Mouse (Mus musculus) thymus, postnatal 14 days (tissue): ENCODE measurements at regions not wholly inside any gene's neighbourhood (a gene's known extent, or its start where the extent isn't known, plus 50 kb on each side); places are given as distances from the start of the nearest gene placed in this dataset.

ENCODE experiments used
- DNase-seq: peaks from one replicate; pipeline ENCODE4 v3.0.0; 2021

DNA sequence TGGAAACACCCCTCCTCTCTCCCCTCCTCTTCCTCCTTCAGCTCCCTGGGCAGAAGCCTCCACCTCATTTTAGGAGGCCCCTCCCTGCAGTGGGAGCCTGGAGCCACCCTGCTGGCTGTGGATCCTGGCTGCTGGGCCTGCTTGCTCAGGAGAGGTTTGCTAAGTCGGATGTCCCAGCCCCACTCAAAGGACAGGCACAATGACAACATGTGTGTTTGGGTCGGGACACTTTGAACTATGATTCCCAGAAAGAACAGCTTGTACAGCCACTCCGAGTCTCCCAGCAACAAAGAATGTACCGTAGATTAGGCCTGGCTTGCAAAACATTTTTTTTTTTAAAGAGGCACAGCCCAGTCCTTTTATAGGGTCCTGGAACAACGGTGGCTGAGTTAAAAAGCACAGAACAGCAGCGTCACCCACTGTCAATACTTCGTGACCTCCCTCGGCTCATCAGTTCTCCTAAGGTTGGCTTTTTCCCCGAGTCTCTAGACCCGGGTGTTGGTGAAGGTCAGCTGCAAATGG lies 142.7 kb upstream of the Irf2bp2 start:
- no peak for DNase-seq

DNA sequence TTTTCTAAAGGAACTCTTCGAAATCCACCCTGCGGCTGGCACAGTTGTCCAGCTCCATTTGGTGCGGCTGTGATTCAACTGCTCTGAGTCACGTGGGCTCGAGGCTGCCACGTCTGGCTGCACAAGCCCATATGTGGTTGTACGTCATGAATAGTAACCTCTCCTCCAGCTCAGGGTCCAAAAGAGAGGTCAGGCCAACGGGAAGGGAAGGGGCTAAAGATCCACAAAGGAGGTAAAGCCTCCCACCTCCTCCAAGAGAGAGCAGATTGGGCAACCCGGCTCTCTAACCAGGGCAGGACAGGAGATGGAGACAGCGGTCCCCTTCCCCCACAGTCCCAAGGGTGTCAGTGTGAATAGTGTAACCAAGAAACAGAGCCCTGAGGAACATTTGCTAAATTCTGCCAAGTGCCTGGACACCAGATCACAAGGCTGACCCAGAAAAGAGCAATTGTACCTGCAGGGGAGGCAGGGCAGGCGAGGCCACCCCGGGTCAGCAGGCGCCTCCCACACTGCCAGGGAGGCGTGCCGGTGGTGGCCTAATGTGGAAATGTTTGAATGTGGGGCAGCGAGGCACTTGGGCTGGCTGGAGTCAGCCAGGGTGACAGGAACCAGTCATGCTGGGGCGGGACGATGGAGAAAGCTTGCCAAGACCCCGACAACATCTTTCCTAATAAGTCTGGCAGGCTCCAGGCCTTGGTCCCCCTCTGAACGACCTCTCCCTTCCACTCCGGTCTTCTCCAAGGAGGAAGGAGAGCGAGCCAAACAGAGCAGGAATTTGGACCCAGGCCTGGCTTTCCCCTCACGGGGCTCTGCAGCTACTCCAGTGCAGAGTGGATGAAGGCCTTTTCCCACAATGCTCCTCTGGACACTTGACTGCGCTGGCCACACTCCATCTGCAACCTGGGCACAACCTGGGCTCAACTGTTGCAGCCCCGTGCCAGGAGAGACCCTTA lies 142.0 kb upstream of the Irf2bp2 start:
- DNase-seq: no peak

DNA sequence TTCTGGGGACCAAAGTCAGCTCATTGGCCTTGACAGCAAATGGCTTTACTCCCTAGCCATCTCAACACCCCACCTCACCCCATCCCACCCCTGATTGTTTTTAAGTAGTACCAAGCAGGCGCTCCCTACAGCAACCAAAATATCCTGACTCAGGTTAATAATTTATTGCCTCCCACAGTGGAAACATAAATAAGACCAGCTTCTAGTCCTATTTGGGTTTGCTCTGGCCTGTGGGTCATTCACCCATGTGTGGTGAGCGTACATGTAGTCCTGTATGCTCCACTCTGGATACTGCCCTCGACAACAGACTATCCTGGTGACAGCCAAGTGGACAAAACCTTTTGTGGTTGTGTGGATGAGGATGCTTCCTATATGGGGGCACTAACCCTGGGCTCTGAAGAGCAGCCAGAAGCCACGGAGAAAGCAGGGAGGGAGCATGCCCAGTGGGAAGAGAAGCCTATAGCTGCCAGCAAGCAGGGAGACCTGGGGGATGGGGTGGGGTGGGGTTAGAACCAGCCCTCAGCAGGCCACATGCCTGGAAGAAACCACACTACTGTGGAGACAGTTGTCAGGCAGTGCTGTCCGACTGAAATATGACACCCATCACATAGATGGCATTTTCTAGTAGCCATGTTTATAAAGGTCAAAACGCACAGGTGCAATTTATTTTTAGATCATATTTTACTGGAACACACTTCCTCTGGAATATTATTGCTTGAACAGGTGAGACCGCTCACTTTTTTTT lies 141.1 kb upstream of the Irf2bp2 start:
- no peak for DNase-seq

DNA sequence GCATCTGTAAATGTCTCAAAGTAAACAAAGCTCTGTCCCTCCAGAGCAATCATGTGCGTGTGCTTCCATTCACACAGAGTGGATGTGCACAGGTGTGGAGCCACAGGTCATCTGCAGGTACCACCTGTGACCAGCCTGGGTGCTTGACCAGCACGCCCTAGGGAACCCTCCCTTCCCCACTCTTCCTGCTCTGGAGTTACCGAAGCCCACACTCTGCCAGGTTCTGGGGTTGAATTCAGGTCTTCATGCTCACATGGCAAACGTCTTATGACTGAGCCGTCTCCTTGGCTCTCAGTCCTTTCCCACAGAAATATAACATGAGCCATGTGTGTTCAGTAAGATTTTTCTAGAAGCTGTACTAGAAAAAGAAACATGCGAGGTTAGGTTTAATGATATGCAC lies 140.0 kb upstream of the Irf2bp2 start:
- DNase-seq: no peak

DNA sequence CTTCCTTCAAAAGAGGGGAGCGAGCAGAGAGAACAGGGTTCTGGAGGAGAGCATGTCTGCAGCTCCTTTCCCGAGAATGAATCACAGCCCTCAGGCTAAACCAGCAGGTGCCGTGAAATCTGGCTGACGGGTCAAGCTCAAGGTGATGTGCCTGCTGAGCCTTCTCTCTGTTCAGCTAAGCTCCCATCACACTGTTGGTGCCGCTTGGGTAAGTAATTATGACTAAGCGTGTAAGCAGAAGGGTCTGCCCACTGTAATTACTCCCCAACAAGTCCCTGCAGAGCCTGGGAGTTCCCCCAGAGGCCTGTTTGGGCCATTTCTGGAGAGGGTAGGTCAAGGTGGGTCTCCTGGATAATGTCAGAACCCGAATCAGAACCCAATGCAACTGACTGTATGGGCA lies 139.5 kb upstream of the Irf2bp2 start:
- DNase-seq: no peak

DNA sequence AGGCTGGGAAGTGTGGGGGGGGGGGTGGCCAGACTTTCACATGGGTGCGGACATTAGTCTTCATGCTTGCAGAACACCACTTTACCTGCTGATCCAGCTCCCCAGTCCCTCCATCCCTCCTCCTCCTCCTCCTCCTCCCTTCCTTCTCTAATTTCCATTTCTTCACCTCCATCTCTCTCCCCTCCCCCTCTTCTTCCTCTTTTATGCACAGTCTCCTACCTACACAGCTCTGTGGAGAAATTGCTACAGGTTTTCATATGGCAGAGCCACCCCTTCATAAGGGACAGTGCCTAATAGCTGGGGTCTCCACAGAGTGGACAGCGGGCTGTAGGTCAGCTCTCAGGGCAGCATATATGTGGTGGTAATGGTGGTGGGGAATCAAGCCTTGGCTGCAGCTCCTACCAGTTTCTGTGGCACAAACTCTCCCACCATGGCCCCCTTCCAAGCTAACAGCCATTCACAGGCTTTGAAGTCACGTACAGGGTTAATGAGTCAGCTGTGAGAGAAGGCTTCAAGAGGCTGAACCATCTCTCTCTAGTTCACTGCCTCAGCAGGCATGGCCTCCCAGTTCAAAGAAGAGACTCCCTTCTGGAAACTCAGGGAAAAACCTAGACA lies 136.3 kb upstream of the Irf2bp2 start:
- DNase-seq: no peak

DNA sequence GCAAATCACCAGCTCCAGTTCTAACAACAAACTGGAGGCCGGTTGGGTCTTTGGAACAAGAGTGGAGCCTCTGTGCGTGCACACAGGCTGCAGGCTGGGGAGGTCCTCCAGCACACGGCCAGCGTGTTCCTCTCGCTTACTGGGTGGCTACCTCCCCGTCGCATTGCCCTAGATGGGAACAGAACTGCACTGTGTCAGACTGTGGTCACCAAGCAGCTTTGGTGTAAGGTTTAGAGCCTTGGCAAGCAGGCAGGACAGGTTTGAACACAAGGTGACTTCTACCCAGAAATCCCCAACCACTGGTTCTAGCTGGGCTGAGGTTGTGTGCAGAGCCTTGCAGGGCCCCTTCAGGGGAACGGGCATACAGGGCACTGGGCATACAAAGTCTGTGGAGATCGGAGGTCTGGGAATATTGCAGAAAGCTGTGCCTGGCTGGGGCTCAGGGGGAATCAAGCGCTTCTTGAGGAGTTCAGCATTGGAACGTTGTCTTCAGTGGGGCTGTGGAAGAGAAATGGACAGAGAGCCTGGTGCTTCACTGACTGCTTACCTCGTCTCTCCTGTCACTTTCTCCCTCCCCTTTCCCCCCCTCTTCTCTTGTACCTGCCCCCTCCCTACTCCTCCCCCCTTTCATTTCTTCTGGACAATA lies 135.3 kb upstream of the Irf2bp2 start:
- no peak for DNase-seq

DNA sequence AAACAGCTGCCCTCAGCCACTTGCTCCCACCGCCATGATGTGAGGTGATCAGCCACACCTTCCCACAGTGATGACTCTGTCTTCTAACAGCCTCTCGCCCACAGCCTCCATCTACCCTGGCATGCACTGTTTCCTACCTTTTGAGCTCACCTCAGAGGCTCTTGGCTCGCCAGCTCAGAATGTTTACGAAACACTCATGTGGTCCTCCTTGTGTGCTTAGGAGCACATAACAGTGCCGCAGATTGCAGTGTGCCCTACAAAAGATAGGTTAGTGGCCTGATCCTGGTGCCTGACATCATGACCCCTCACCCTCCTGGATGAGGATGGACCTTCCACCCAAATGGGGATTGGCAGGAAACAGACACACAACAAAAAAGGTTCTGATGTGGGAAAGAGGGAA lies 134.3 kb upstream of the Irf2bp2 start:
- no peak for DNase-seq

DNA sequence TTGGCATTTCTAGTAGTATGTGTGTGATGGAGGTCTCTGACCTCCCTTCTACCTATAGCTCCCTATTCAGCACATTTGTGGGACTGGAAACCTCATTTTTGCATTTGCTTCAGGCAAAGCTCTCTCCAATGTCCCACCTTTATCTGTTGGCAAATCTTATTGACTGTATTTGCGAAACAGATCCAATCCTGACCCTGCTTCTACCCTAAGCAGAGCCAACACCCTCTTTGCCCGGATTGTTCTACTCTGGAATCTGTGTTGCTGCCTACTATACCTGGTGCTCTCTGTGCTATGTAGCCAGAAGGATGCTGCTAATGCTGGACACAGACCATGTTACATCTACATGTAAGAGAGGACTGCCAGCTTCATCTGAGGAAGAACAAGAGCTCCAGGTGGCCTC lies 133.3 kb upstream of the Irf2bp2 start:
- DNase-seq: no peak

DNA sequence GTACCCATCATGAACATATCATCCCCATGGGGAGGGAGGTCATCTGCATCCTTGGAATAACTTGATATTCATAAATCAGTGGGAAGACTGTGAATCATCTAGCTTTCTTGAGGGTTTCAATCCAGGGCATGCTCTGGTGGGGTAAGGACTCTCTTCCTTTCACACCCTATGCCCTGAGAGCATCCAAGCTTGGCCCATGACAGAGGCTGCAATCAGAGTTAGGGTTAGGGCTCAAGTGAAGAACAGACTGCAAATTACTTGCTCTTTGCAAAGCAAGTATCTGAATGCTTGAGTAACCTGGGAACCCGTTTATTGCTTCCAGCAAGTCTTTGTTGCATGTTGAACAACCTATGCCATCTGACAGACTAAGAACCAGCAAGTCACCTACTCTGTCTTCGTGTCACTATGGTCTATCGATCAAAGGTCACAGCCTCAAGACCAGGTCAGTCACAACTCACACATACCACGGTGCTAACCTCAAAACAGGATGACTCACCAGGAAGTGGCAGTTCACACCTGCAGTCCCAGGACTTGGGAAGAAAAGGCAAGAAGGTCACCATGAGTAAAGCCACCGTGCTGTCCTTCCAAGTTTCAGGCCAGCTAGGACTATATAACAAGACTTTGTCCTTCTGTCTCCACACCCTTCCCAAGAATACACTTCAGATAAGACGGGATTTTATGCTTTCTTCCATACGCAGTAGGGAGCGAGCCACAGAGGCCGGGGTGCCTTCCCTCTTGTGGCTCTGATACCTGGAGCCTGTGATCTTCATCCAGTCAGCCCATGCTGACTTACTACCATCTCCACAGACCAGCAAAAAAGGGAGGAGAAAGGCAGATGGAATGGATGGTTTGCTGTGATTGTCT lies 129.7 kb upstream of the Irf2bp2 start:
- DNase-seq: no peak

DNA sequence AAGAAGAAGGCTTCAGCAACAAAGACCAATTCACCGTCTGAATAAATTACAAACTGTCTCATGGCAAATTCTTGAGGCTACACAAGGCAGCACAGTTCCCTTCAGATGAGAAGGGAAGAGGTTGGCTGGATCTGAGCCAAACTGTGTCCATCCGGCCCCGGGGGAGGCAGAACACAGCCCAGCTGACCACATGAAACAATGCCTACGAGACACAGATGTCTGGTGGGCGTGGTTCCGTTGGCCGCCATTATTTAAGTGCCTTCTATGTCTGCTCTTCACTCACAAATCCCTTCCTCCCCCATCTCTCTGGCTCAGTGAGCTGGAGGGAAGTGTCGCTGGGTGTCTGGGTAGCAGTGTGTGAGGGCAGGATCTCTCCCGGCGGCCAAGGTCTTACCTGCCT lies 127.8 kb upstream of the Irf2bp2 start:
- DNase-seq: peak; percentile 65

DNA sequence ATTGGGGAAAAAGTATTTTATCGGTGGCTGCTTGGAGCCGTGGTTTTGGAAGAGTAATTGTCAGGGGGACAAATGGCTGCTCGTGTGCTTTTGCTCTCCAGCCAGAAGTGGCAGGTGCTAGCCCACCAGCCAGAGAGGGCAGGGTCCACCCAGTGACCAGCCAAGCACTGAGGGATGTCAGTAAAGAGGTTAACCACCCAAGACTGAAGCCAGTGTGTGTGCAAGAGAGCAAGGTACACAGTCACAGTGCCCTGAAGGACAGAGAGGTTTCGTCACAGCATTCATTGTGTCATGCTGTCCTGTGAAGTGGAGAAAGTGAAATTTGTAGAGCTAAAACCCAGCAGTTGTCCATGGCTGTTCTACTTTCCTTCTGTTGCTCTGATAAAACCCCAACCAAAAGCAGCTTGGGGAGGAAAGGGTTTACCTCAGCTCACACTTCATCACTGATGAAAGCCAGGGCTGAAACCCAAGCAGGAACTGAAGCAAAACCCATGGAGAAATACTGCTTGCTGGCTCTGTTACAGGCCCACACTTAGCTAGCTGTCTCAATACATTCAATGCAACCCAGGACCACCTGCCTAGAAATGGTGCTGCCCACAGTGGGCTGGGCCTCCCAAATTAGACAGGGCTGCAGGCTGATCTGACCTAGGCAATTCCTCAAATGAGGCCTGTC lies 126.8 kb upstream of the Irf2bp2 start:
- no peak for DNase-seq

DNA sequence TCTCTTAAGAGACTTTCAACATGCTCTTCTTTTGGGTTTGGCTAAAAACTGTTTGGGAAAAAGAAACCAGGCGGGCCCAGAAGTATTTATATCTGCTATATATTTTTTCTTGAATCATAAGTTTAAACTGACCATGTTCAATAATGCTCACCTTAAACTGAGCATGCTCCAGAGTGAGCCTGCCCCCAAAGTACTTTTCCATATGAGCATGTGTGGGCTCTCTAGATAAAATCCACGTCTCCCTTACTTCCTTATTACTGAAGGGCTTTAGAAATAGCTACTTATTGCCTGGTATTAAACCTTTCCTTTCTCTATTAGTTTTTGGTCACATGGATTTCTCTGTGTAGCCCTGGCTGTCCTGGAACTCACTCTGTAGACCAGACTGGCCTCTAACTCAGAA lies 126.0 kb upstream of the Irf2bp2 start:
- DNase-seq: no peak

DNA sequence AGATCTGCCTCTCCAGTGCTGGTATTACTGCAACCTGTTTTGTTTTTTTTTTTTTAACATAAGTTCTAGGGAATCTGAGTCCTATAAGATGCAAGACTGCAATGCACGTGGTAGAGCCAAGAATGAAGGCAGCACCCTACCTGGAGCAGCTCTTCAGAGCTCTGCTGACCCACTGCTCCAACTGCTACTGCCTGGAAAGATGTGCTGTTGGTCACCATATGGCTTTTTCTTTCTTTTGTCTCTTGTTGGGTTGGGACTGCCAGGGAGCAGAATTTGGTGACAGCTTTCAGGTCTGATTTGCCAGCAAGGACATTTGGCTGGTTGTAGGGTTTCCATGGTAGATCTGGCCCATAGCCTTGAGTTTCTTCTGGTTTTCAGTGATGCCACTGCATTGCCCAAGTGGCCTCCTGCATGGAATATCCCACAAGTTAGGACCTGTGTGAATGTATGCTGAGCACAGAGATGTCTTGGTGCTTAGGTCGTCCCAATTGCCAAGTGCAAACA lies 123.9 kb upstream of the Irf2bp2 start:
- no peak for DNase-seq

DNA sequence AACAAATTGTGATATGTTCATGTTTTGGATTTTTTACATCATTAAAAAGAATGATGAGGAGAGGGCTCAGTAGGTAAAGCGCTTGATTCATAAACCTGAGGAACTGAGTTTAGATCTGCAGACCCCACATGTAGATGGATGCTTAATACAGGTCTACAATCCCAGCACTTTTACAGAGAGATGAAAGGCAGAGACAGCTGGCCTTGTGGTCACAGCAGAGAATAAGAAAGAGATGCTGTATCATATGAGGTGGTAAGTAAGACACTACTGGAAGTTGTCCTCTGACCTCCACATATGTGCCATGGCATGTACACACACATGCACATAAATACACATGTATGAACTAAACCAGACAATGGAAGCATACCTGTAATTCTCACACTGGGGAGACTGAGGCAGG lies 121.9 kb upstream of the Irf2bp2 start:
- no peak for DNase-seq

DNA sequence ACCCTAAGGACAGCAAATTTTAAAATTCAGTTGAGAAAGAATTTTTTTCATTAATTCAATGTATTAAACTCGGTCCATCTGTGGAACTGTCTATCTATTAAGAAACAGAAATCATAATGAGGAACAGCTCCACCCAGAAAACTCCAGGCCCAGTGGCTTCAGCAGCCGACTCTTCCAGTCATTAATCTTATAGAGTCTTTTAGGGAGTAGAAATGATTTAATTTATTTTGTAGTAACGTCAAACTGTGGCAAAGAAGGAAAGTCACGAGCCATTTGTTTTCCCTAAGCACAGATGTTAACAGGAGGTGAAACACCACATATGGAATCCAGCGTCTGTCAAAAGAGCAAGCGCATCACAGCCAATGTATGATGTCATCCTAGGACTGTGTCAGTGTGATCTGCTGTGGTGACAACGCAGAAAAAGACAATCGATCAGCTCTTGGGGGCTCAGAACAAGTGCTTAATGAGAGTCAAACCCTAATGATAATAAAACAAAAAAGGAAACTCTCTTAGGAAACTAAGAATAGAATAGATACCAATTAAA lies 119.9 kb upstream of the Irf2bp2 start:
- no peak for DNase-seq

DNA sequence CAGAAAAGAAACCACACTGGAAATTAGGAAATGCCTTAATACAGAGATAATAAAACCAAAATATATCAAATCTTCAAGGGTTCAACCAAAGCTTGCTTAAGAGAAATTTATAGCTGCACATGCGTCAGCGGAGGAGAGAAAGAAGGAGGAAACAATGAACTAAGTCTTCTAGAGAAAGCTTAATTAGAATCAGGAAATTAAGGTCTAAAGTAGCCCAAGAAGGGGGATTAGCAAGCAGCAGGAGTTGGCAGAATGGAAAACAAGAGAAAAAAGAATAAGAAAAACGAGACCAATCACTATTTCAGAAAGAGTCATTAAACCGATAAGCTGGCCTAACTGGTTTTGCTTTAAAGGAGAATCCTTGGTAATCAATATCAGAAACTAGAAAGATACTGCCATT lies 119.4 kb upstream of the Irf2bp2 start:
- no peak for DNase-seq

DNA sequence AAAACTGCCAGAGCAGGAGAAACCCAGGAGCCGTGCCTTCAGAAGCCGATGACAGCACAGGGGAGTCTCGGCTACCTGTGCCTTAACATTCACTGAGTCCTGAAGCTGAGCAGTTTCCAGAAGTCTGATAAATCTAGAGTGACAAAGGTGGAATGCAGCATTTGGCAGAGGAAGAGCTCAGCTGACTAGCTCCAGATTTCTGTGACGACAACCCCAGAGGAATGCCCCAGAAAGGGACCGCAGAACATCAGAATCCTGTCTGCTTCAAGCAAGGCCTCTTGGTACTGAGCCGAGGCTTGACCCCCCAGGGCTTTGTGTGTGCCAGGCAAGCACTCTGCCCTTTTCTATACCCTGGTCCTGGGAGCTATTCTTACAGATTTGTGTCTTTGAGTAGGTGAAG lies 119.0 kb upstream of the Irf2bp2 start:
- no peak for DNase-seq

DNA sequence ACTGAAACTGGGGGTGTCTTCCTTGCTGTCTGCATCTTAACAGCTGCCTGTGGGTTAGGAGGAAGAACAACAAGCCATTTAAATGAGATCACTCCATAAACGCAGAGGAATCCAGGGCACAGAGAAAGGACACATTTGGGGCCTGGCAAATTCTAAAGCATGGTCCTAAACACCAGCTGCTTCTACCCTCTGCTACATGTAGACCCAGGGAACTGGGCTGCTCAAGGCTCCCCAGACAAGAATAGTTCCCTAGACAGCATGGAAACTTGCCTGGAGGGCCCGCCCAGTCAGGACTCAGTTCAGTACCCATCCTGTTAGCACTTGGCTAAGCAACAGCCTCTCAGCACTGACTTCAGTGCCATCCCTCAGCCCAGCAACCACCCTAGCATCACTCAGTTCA lies 115.2 kb upstream of the Irf2bp2 start:
- DNase-seq: no peak

DNA sequence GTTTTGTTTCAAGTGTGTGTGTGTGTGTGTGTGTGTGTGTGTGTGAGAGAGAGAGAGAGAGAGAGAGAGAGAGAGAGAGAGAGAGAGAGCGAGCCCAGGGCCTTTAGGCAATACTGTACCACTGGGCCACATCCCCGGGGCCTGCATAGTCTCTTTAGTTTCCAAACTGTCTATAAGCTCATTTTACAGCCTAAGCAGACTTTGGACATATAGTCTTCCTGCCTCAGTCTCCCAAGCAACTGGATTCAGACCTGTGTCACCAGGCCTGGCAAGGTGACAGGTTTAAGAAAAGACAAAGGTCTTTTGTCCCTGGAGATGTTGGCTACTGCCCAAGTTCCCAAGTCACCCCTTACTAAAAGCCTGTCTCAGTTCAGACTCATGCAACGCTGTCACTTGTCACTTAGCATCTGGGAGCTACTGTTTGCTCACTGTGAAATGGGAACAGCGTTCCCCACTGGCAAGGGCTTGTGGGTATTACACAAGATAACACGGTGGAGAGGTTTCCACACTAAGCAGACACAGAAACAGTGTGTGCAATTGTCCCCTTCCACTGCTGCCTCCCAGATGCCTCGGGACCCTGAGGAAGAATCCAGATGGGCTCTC lies 113.6 kb upstream of the Irf2bp2 start:
- DNase-seq: no peak

DNA sequence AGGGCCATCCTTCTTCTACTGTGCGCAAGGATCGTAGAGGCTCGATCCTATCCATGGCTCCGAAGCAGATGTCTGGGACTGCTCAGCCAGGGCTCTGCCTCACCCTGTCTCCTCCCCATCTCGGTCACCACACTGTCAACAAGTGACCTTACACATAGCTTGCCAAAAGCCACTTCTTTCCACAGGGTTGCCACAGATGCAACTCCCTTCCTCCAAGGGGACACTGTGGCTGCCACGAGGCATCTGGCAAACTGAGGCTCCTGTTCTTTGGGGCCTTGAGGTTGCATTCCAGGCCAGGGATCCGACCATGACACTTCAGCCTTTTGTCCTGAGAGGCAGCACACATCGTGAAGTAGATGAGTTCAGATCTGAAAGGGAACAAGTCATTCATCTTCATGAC lies 112.5 kb upstream of the Irf2bp2 start:
- DNase-seq: no peak
